Mouse (Mus musculus) midbrain, embryonic 10.5 days (tissue): ENCODE data around the gene Gm21985. TPM values are rescaled to one million over a fixed set of nuclear protein-coding genes. Genes with fewer than 3 reads are reported as not detected.

Experiments
- DNase-seq: peaks from one replicate; pipeline ENCODE4 v3.0.0-alpha.2; 2017; ENCODE audit warnings: low spot score
- H3K27ac ChIP-seq: fragments of 300-500 bp; sonication (generic); replicated peaks from 2 replicates; pipeline ENCODE4 v1.5.1; 2016; ENCODE audit warnings: mild to moderate bottlenecking
- H3K27me3 ChIP-seq: fragments of 300-500 bp; sonication (generic); 2 replicates; pipeline ENCODE4 v1.6.1; 2016; ENCODE audit warnings: low read depth, mild to moderate bottlenecking; ENCODE audit not compliant: poor library complexity, severe bottlenecking
- H3K36me3 ChIP-seq: fragments of 300-500 bp; sonication (generic); 2 replicates; pipeline ENCODE4 v1.6.1; 2016; ENCODE audit warnings: mild to moderate bottlenecking, moderate library complexity
- H3K4me1 ChIP-seq: fragments of 300-500 bp; sonication (generic); 2 replicates; pipeline ENCODE4 v1.6.1; 2016
- H3K4me3 ChIP-seq: fragments of 300-500 bp; sonication (generic); 2 replicates; pipeline ENCODE4 v1.5.1; 2016; ENCODE audit warnings: mild to moderate bottlenecking, moderate library complexity
- H3K9me3 ChIP-seq: fragments of 300-500 bp; sonication (generic); replicated peaks from 2 replicates; pipeline ENCODE4 v1.6.1; 2016; ENCODE audit warnings: mild to moderate bottlenecking
- WGBS: fragments of 180-500 bp; shearing (Covaris S2); methylation state at CpG from one replicate; pipeline ENCODE4 v1.1.7; 2016; 5-methylcytosine and 5-hydroxymethylcytosine counted together
- polyA plus RNA-seq: library from polyadenylated mRNA; unstranded; fragments of >200 nt; fragmentation: Nextera tagmentation; extraction: Ambion mirVana; gene quantifications from 2 replicates; pipeline ENCODE4 v1.2.1, GENCODE M21; 2016

Gm21985 gene
- polyA plus RNA-seq, 1 experiment from 2014 or later, result 0.04 TPM

DNA sequence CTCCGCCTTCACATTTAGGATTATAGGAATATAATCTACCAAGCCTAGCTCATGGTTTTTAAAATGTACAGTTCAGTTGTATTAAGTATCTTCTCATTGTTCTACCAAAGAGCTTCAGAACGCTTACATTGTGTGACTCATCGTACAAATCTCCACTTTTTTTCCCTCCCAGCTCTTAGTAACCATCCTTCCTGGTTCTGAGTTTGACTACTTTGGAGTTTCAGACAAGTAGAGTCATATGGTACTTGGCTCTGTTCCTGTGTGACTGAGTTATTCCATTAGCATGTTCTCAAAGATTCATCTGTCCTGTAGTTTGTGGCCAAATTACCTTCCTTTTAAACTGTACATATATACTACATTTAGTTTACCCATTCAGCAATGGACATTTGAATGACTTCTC is 42.6 kb downstream of the Gm21985 start:
- Histone ChIP-seq H3K36me3 (no peaks in the 10 kb centered on the region), H3K4me1 (no peaks in the 10 kb centered on the region), H3K27me3 (no peaks in the 10 kb centered on the region), H3K27ac (no peak overlapping the region), H3K9me3 (no peaks in the 10 kb centered on the region), H3K4me3 (no peak overlapping the region)
- 93% methylated on average over 3 of the region's 3 CpGs for WGBS
- no peak for DNase-seq

DNA sequence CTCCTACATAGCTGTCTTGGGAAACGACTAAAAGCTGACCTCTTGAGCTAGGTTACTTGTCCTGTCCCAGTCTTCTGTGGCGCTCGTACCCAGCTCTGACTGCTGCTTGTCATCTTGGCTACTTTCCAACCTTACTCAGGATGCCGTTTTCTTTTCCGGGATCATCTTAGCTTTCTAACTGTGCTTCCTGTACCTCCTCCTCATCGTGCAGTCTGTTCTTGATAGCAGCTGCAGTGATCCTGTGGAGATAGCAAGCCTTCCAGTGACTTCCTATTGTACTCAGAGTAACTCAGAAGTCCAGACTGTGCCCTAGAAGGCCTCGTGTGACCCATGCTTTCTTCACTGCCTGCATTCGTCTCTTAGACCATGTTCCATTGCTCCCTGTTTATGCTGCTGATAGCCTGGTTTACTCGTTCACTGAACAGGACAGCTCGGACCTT is 43.1 kb downstream of the Gm21985 start:
- H3K4me1 ChIP-seq, result no peaks in the 10 kb centered on the region
- H3K27ac ChIP-seq, result no peak overlapping the region
- no peaks in the 10 kb centered on the region for H3K9me3 ChIP-seq
- no peak overlapping the region for H3K4me3 ChIP-seq
- H3K36me3 ChIP-seq, result no peaks in the 10 kb centered on the region
- no peaks in the 10 kb centered on the region for H3K27me3 ChIP-seq
- WGBS, result 84% methylated on average over 10 of the region's 10 CpGs
- no peak for DNase-seq

DNA sequence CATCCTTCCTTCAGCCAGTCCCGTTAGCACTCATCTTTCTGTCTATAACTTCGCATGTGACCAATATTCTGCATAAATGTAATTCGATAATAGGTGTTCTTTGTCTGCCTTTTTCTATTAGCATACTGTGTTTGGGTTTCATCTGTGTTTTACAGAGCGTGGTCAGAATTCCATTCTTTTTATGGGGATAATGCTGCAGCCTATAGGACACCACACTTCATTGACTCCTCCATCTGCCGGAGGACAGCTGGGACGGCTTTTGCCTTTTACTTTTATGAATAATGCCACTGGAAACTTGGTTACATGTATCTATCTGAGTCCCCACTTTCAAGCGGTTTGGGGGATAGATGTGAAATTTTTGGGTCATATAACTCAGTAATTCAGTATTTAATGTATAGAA is 49.5 kb downstream of the Gm21985 start:
- Histone ChIP-seq H3K27ac (no peak overlapping the region), H3K4me1 (no peaks in the 10 kb centered on the region), H3K27me3 (no peaks in the 10 kb centered on the region), H3K36me3 (no peaks in the 10 kb centered on the region), H3K4me3 (no peak overlapping the region), H3K9me3 (no peaks in the 10 kb centered on the region)
- 91% methylated on average over 7 of the region's 7 CpGs for WGBS
- DNase-seq, result no peak

DNA sequence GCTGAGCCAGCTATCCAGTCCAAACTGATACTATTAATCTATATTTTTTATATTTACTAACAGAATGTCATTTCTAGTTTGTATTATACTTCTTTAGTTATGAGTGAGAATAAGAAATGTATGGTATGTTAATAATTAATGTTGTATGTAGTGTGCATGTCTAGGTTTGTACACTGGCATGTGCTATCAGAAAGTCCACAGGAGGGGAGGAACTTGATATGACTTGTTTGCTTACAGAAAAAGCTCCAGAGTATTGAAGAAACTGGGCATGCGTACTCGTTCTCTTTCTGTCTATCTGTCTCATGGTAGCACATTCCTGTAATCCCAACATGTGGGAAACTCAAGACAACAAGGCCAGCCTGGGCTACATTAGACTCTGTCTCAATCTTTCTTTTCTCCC is 52.1 kb downstream of the Gm21985 start:
- Histone ChIP-seq H3K27me3 (no peaks in the 10 kb centered on the region), H3K4me3 (no peak overlapping the region)
- 91% methylated on average over 2 of the region's 2 CpGs for WGBS

DNA sequence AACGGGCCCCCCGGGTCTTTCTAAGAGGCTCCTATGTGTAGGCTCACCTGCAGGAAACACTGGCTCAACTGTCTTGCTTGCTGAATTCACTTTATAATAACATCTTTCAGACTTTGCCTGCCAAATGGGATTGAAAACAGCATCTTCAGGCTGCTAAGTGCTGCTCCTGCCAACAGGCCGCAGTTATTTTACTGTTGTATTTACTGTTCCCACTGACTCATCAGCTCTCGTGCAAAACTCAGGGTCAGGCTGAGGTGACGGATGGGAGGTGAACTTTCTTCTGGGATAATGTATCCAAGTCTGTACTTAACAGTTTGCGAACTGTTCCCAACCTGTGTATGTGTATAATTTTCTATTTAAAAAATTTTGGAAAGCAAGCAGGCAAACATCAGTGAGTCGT is 52.8 kb downstream of the Gm21985 start:
- 89% methylated on average over 7 of the region's 7 CpGs for whole genome bisulfite sequencing
- H3K27me3 ChIP-seq, result no peaks in the 10 kb centered on the region

More for the DNA sequence above, 52.1 kb downstream of the Gm21985 start:
- Histone ChIP-seq H3K36me3 (no peaks in the 10 kb centered on the region), H3K27ac (no peak overlapping the region), H3K4me1 (no peaks in the 10 kb centered on the region), H3K9me3 (no peaks in the 10 kb centered on the region)
- DNase-seq, result no peak

GRCm38 (mm10) chr2:112328069-112328777 is 62.1 kb downstream of the Gm21985 start:
- H3K9me3 ChIP-seq, result no peaks in the 10 kb centered on the region
- no peak overlapping the region for H3K27ac ChIP-seq
- H3K4me1 ChIP-seq, result no peaks in the 10 kb centered on the region
- WGBS, result 91% methylated on average over 11 of the region's 11 CpGs
- no peaks in the 10 kb centered on the region for H3K27me3 ChIP-seq
- no peaks in the 10 kb centered on the region for H3K36me3 ChIP-seq
- no peak for DNase-seq
- no peak overlapping the region for H3K4me3 ChIP-seq

More for the DNA sequence above, 52.8 kb downstream of the Gm21985 start:
- no peak for DNase-seq
- no peak overlapping the region for H3K27ac ChIP-seq
- H3K9me3 ChIP-seq, result no peaks in the 10 kb centered on the region
- no peaks in the 10 kb centered on the region for H3K36me3 ChIP-seq
- H3K4me3 ChIP-seq, result no peak overlapping the region
- no peaks in the 10 kb centered on the region for H3K4me1 ChIP-seq

- H3K27me3 ChIP-seq, result no peaks in the 10 kb centered on the region
Observed at GRCm38 (mm10) chr2:112332051-112332898, 66.2 kb downstream of the Gm21985 start.

GRCm38 (mm10) chr2:112337211-112337610 is 71.1 kb downstream of the Gm21985 start:
- H3K9me3 ChIP-seq, result no peaks in the 10 kb centered on the region
- no peak overlapping the region for H3K27ac ChIP-seq
- no peaks in the 10 kb centered on the region for H3K27me3 ChIP-seq
- peaks cover 35% of the 10 kb centered on the region for H3K36me3 ChIP-seq
- WGBS, result 96% methylated on average over 6 of the region's 6 CpGs
- no peak for DNase-seq
- H3K4me3 ChIP-seq, result no peak overlapping the region
- H3K4me1 ChIP-seq, result no peaks in the 10 kb centered on the region

More at GRCm38 (mm10) chr2:112332051-112332898, 66.2 kb downstream of the Gm21985 start:
- no peaks in the 10 kb centered on the region for H3K9me3 ChIP-seq
- no peak overlapping the region for H3K4me3 ChIP-seq
- no peak for DNase-seq
- no peak overlapping the region for H3K27ac ChIP-seq
- 82% methylated on average over 4 of the region's 4 CpGs for WGBS
- H3K36me3 ChIP-seq, result peaks cover 19% of the 10 kb centered on the region
- H3K4me1 ChIP-seq, result no peaks in the 10 kb centered on the region

DNA sequence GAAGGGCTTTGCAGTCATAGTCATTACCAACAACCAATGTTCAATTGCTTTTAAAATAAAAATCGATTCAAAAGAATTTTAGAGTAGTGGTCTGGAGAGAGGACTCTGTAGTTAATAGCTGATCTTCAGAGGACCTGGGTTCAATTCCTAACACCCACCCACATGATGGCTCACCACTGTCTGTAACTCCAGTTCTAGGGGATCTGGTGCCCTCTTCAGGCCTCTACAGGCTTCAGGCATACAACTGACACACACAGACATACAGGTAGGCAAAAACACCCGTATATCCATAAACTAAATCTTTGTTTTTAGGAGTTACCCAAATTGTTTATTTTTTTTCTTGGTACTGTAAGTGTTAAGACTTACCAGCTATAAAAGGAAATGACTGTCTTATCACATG is 73.6 kb downstream of the Gm21985 start:
- Histone ChIP-seq H3K9me3 (no peaks in the 10 kb centered on the region), H3K36me3 (peaks cover 38% of the 10 kb centered on the region), H3K27me3 (no peaks in the 10 kb centered on the region), H3K27ac (no peak overlapping the region), H3K4me1 (no peaks in the 10 kb centered on the region), H3K4me3 (no peak overlapping the region)
- DNase-seq, result no peak
- WGBS, result 90% methylated on average over 2 of the region's 2 CpGs

DNA sequence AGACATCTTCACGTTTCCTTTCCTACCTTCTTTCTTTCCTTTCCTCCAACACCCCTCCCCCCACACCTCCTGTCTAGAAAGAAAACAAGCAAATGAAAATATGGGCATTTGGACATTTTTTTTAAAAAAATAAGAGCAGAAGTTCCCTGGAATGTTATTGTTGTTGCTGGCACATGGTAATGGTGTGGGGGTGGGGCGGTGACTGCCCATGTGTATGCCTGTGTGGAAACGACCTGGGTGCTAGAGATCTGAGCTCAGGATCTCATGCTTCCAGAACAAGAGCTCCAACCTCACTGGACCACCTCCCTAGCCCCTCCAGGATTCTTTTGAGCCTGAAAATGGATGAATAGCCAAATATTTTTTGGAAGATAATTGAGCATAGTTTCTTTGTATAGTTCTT is 75.0 kb downstream of the Gm21985 start:
- Histone ChIP-seq H3K9me3 (no peaks in the 10 kb centered on the region), H3K27me3 (no peaks in the 10 kb centered on the region), H3K4me1 (no peaks in the 10 kb centered on the region), H3K4me3 (no peak overlapping the region), H3K27ac (no peak overlapping the region), H3K36me3 (peaks cover 32% of the 10 kb centered on the region)
- WGBS, result 79% methylated on average over 3 of the region's 3 CpGs
- DNase-seq, result no peak

GRCm38 (mm10) chr2:112348246-112348645 is 82.1 kb downstream of the Gm21985 start:
- no peaks in the 10 kb centered on the region for H3K4me1 ChIP-seq

GRCm38 (mm10) chr2:112353685-112354455 is 87.8 kb downstream of the Gm21985 start:
- Histone ChIP-seq H3K36me3 (peaks cover 62% of the 10 kb centered on the region), H3K9me3 (no peaks in the 10 kb centered on the region), H3K27me3 (no peaks in the 10 kb centered on the region), H3K27ac (no peak overlapping the region), H3K4me3 (no peak overlapping the region), H3K4me1 (no peaks in the 10 kb centered on the region)
- no peak for DNase-seq
- WGBS, result 91% methylated on average over 7 of the region's 7 CpGs

More at GRCm38 (mm10) chr2:112348246-112348645, 82.1 kb downstream of the Gm21985 start:
- Histone ChIP-seq H3K9me3 (no peaks in the 10 kb centered on the region), H3K4me3 (no peak overlapping the region), H3K27ac (no peak overlapping the region), H3K36me3 (peaks cover 40% of the 10 kb centered on the region), H3K27me3 (no peaks in the 10 kb centered on the region)
- DNase-seq, result no peak
- WGBS, result 79% methylated on average over 3 of the region's 3 CpGs
